Mouse (Mus musculus): Measurements from ENCODE around the gene 4931414P19Rik.

DNA sequence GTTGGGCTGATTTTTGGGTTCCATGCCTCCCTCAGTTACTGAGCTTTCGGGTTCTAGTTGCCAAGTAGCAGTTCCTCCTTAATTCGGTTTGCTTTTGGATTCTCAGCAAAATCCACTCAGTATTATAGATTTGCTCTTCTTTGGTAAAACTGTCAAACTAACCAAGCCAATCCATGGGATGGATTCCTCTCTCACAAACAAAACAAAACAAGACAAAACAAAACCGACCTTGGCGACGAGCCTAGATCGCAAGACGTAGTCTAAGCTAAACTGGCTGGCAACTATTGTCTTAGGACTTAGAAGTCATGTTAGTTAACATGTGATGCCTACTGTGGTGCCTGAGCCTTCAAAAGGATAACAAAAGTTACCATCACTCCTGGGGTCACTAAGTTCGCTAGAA lies 2.1 kb downstream of the 4931414P19Rik start:
- no peak for TF ChIP-seq POLR2A (IDR thresholded peaks at IDR 0.05; ENCODE audit: low read depth, low read length)
- TF ChIP-seq CTCF (IDR thresholded peaks at IDR 0.05; ENCODE audit: borderline replicate concordance, insufficient read depth, low read length), result no peak

Data from embryonic fibroblast, embryonic 13.5 days (primary cell).